Mouse (Mus musculus) 416B (cell line): ENCODE results near the gene Zswim4.

Source experiments
- DNase-seq: peaks from one replicate; pipeline ENCODE4 v3.0.0; 2011; ENCODE audit warnings: low read depth

Zswim4 gene

DNA sequence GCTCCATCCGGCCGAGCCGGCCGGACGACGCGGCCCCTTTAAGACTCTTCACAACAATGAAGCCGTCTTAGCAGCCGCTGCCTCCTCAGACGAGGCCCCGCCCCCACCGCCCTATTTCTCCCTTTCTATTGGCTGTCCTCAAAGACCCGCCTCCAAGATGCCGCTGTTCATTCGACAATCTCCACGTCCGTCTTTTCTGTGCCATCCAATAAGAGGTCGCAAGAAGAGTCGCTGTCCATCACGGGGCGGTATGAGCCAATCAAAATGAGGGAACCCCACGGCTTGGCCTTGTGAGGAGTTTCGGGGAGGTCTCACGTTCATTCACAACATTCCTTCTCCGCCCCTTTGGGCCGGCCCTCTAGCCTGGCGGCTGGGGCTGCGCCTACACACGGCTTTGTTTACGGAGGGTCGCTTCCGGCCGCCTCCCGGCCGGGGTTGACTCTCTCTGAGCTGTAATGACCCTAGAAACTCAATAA is at the start of gene Zswim4:
TSS of gene Zswim4 (minus strand) at position 58 of the 476 bp plus-strand sequence.
- peak; percentile 100 for DNase-seq

DNA sequence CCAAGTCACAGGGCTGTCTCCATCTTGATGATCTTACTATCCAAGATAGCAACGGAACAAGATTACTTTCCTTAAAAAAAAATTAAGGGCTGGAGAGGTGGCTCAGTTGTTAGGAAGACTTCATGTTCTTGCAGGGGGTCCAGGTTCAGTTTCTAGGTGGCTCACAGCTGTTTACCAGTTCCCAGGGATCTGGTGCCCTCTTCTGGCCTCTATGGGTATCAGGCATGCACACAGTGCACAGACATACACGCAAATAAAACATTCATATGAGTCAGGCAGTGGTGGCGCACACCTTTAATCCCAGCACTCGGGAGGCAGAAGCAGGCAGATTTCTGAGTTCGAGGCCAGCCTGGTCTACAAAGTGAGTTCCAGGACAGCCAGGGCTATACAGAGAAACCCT is 48.8 kb upstream of the Zswim4 start:
- DNase-seq: peak; percentile 91

DNA sequence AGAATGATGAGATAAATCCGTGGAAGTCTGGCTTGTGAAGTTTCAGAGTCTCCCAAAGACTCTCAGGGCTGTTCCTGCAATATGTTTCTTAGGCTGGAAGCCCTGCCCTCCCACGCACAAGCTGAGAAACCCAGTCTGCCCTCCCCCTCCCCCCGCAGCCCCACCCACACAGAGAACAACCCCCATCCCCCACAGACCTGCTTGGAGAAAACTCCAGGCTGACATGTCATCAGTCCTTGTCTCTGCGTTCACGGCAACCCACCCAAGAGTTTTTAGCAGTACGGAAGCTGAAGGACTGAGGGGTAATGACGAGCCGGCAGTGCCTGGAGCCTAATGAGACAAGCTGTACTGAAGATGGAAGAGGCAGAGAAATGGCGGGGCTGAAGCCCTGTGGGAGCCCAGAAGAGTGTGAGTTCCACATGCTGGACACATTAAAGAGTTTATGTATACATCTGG is 47.8 kb upstream of the Zswim4 start:
- peak; percentile 50 for DNase-seq

DNA sequence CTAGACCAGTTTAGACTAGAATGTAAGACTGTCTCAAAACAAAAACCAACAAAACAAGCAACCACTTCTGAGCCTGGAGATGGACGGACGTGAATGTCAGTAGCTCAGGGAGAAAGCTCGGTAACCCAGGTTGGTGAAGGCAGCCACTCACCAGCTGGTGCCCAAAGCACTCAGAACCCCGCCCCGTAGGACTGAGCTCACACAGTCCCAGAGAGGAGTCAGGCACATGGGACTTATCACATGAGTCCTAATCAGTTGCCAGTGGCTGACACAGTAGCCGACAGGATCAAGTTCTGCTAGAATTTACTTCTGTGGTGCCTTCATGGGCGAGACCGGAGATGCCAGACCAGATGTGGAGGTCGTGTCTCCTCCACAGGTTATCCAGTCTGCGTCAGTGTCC is 43.9 kb upstream of the Zswim4 start:
- DNase-seq: no peak

DNA sequence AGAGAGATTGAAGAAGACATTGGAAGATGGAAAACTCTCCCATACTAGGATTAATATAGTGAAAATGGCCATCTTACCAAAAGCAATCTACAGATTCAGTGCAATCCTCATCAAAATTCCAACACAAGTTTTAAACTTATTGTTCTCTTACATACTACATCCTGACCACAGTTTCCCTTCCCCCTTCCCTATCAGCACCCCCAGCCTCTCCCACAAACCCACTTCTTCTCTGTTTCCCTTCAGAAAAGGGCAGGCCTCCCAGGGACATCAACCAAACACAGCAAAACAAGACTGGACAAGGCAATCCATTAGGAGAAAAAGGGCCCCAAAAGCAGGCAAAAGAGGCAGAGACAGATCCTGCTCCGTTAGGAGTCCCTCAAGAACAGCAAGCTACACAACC is 39.6 kb upstream of the Zswim4 start:
- peak; percentile 74 for DNase-seq

DNA sequence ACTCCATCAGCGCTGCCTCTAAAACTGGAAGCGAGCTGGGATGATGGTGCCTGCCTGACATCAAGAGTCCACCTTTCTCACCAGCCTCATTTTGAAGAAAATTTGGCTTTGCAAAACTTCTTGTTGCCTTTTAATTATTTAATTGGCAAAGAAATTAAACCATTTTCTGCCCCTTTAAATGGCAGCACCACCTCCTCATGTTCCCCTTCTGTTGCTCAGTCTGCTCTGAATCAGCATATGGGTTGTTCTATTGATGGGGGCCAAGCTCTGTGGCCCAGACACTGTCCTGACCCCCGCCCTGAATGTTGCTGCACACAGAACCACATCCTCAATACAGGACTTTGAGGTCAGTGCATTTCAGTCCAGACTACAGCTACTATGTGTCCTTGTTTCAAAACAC is 37.1 kb upstream of the Zswim4 start:
- peak; percentile 47 for DNase-seq

DNA sequence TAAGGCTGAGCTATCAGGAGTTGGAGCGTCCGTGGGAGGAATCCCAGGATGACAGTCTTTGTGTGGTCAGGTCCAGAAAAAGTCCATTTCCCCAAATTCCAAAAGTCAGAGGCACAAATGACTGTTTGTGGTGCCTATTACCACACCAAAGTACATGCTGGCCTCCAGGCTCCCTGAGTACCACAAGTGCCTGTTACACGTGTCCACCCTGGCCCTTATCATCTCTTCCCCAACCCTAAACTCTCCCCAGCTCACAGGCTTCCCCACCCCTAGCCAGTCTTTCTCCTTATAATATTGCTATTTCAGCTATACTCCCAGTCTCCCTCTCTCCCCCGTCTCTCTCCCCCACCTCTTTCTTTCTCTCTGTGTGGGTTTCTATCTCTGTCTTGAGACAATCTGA is 35.4 kb upstream of the Zswim4 start:
- DNase-seq: no peak

DNA sequence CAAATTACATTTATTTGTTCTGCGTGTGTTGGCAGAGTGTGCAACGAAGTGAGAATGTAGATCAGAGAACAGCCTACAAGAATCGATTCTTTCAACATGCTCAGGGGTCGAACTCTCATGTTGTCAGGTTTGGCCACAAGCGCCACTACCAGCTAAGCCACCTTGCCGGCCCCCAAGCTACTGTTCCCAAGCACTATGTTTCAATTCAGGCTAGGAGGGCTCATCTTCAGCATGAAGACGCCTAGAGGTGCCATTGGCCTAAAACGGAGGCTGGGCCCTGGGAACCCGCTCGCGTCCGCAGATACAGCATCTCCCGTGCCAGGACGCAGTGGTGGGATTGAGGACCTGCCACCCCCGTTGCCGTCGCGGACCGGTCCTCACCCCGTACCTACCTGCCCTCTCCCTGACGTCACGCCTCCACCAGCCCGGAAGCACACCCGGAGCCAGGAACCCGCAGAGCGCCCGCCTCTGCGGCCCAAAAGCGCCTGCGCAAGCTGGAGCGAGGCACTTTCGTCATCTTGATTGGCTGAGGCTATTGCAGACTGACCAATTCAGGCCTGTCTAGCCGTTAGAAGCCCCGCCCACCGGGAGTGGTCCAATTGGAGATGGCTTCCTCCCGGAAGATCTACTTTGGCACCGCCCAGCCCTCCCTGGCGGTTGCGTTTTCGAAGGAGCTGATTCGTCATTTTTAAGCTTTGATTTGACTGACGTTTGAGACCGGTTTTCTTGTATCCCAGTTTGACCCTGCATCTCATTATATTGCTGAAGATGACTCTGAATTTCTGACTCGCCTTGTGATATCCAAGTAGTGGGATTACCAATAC is 33.3 kb upstream of the Zswim4 start, which contains the start of gene Ccdc130:
TSS of gene Ccdc130 (minus strand) at position 431 of the 824 bp plus-strand sequence.
- peak; percentile 100 for DNase-seq

DNA sequence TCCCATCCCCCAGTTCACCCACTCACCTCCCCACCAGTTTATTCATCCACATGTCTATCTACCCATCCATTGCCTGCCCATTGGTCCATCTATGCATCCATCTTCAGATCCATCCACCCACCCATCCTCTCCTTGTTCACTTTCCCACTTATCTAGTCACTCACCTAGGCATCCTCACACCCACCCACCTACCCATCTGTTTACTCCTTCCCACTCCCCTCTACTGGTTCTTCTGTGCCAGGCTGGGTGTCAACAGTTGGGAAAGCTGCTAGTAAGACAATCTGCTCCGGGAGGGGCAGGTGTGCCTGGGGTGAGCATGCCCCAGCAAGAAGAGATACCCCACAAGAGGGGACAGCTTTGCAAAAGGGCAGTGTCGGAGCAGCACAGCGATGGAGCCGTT is 24.2 kb upstream of the Zswim4 start:
- no peak for DNase-seq

DNA sequence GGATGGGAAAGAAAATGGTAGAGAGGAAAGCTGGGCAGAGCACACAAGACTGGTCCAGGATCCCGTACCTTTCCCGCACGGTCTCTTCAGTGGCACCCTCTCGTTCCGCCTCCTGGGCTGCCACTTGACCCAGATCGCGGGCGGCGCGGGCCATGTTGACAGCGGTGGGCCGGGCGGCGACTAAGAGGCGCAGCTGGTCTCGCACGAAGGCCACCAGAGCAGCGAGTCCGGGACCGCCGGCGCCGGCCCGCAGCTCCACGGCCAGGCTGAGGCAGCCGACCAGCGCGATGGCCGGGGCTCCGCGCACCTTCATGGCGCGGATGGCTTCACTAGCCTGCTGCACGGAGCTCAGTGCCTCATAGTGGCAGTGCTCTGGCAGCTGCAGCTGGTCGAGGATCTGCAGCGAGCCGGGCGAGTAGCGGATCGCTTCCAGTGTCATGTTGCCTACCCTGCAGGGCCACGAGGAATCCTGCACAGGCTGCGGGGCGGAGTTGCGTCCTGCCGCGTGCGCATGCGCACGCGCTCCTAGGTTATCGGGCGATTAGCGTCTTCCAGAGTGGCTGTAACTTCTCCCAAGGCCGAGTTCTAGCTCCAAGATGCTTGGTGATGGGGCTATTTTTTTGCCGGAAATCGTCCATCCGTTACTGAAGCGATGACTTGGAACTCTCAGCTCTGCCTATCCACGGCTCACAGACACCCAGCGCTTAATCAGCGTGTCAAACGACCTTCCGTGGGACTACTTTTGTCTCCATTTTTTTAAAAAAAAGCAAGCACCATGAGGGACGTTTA is 20.2 kb upstream of the Zswim4 start, which contains the start of gene Mri1:
TSS of gene Mri1 (minus strand) at position 505 of the 789 bp plus-strand sequence.
- peak; percentile 92 for DNase-seq

DNA sequence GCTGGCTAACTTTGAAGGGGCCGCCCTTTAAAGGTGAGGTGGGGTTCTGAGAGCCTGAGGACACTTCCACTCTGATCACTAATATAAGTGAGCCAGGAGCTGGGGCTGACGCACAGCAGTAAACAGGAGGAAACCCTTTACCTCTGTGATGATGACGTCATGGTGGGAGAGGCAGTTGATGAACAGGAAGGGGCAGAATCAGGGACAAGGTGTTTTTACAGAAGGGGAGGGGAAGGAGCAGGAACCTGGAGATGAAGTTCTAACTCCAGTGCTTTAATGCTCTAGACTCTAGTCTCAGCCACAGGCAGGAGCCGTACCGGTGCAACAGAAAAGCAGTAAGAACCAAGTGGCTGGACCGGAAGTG is 19.6 kb upstream of the Zswim4 start:
- peak; percentile 72 for DNase-seq

DNA sequence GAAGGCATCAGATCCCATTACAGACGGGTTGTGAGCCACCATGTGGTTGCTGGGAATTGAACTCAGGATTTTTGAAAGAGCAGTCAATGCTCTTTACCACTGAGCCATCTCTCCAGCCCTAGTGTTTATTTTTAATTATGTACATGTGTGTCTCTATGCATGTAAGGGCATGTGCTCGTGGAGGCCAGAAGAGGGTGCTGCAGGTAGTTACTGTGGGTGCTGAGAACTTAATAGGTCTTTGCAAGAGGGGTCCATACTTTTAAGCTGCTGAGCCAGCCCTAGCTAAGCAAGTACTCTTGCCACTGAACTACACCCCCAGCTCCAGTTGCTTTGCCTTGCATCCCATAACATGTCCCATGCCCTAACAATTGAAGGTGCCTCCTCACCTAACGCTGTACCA is 19.0 kb upstream of the Zswim4 start:
- peak; percentile 70 for DNase-seq

DNA sequence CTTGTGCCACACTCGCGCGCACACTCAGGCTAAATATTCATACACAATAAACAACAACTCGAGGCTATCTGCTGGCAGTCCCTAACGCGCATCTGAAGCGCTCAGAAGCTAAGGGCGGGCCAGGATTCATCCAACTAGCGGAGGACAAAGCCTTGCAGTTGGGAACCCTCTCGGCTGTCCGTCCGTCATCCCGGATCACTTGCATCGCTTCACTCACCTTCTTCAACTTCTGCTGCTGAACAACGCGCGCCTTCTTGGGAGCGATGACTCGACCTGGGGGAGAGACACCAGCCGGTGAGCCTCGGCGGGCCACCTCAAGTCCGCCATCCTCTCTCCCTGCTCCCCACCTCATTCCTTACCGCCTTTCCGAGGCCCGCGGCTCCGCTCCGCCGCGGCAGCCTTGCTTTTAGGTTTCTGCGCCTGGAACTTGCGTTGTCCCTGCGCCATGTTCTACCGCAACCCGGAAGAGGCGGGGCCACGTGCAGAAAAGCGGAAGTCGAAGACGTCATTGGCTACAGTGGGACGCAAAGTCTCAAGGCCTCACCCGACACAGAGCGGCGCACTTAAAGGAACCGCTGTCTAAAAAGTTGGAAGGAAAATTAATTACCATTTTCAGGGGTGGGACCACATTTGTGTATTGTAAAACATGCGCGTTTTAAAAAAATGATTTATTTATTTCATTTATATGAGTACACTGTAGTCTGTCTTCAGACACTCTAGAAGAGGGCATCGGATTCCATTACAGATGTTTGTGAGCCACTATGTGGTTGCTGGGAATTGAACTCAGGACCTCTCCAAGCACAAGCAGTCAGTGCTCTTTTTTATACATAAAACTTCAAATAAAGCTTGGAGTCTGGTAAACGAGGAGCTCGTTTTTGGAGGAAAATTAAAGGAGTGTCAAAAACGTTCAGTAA is 12.7 kb upstream of the Zswim4 start, which contains the start of gene D8Ertd738e:
TSS of gene D8Ertd738e (minus strand) at position 463 of the 914 bp plus-strand sequence.
- DNase-seq: peak; percentile 96

DNA sequence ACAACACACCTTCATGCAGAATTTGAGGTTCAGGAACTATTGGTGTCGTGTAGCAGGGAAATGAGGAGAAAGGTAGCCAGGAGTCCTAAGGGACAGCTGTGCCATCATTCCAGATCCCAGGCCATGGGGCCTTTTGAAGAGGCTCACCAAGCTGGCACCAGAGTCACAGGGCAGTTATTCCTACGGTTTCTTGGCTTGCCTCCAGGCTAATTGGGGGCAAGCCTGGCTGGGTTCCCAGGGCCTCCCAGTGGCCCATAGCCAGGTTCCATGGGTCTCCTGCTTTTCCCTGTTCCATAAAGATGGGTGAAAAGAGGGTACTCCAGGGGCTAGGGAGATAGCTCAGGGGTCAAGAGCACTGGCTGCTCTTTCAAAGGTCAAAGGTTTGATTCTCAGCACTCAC is 5.0 kb upstream of the Zswim4 start:
- no peak for DNase-seq

DNA sequence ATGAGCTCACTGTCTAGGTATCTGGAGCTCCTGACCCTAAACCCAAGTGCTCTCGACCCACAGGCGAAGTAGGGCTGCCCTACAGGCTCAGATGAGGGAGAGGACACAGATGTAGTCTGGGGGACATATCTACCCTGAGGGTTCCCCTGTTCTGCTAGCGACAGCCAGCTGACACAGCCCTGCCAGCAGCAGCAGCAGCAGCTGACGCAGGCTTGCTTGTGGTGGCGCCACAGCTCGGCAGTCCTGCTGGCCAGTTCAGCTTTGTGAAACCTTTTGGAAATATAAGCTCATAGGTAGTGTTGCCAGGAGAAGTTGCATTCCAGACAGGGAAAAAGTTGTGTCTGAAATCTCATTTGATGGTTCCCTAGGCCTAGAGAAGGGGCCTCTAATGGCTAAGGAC is 4.3 kb upstream of the Zswim4 start:
- DNase-seq: no peak

DNA sequence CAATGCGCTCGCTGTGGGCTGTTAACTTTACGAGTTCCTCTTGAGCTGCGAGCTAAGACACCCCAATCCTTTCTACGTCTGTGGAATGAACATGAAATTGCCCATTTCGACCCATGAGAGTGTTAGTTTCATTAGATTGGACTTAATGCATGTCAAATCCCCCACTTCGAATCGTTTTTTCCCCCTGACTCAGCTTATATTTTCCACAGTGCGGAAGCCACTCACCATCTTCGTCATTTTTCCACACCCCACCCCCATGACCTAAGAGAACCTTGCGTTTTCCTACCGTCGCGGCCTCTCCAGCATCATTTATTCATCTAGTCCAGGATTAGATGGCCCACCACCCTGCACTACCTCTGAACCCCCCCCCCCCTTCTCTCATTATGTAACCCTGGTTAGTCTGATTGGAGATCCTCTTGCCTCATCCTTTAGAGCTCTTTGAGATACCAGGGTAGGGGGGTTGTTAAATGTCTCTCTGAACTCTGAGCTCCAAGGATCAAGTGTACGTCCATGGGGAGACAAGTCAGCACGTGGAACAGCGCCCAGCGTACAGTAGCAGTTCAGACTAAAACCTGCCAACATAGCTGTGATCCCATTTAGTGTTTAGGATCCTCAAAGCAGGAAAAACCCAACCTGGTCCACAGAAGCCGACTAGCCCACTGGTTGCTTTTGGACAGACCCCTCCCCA is 831 bp upstream of the Zswim4 start:
- no peak for DNase-seq

DNA sequence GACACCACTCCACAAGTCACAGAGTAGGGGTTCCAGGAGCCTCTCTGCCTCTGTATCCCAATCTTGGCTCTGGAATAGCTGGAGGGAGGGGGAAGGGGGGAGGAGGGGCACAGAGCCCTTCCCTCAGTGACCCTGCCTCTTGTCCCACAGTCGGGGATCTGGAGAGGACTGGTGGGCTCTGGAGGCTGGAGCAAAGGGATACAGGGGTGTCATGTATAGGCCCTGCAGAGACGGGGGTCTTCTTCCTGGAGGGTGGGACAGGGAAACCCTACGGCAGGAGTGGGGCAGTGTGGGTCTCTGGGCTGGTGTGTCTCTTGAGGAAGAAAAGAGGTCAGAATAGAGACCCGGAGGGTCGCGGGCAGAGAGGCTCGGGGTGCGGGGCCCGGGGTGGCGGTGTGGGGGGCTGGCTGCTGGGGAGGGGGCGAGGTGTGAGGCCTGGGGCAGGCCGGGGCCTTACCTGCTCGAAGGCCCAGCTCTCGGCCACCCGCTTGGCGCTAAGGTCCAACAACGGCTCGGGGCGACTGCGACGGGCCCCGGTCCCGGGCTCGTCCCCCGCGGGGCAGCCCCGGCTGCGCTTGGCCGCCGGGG is 351 bp downstream of the Zswim4 start:
- no peak for DNase-seq

DNA sequence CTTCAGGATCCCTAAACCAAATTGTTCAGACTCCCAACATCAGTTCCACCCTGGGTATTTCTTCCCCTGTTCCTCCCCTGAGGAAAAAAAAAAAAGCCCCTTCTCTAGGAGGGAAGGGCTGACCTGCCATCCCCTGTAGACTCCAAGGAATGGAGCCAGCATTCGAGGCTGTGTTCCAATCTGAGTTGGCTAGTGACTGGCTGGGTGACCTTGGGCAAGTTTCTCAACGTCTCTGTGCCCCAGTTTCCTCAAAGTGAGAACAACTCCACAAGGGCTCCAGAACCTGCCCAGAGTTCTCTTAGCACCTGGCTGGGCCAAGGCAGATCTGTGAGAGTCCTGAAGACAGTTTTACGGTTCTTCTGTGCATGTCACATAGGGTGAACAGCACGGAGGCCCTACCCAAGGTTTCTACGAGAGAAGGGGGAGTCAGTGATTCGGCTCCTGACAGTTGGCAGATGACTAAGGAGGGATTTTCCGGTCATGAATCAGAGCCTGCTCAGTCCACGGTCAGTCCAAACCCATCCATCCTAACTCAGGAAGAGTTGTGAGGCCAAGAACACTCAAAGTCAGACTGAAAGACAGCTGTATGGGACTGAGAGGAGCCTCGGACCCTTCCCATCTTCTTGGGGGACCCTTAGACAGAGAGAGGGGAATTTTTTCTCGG is 977 bp downstream of the Zswim4 start:
- peak; percentile 66 for DNase-seq

DNA sequence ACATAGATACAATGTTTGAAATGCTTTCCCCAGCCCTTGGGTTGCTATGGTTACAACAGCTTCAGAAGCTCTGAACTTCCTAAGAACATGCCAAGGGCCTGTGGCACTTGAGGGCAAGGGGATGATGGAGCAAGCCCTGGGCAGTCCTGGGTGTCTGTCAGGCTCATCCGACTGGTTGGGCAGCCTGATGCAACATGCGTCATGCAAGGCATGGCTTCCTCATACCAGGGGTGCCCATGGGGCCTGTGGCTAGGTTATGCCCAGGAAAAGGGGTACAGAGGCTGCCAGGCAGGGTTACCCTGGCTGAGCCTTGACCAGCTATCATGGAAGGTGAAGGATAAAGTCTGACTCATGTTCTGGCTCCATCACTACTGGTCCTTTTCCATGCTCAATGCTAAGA is 3.8 kb downstream of the Zswim4 start:
- DNase-seq: peak; percentile 21

DNA sequence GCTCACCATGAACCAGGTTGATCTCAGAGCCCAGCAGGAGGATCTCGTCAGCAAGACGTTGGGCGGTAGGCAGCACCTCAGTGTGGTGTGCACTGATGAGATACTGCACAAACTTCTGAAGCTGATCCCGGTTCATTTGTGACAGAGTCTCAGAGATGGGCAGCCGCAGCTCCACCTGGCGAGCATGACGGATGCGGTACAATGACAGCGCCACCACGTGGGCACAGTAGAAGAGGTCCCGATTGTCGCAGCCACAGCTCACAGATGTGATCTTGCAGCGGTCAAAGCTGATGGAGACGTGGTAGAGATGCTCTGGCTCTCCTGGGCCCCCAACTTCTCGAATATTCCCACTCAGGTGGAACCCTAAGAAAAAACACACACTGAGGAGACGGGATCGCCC is 6.1 kb downstream of the Zswim4 start:
- no peak for DNase-seq
